Comparison of ENCODE assay signal across 23 mouse cellular contexts in the genomic region with DNA sequence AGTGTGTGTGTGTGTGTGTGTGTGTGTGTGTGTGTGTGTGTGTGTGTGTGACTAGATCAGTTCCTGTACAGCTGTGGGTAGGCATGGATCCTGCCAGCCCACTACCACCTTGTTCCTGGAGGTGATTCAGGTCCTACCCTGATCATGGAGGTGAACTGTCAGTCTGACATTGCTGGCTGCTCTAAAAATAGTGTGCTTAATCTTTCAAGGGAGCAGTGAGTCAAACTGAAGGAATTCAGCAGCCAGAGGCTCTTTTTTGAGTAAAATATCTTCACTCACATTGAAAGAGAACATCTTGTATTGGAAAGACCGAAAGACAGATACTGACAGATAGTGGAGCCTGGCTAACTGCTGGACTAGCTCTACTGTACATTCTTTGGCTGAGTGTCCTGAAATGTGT. TPM values are rescaled to one million over a fixed set of nuclear protein-coding genes. Genes with fewer than 3 reads are reported as not detected.
A peak's percentile ranks its signal among the peaks of the same experiment; 100 is the strongest.
DNase-seq lines count a peak whose midpoint lies in the region; ATAC-seq and TF ChIP-seq lines count a peak whose summit lies in the region.
"Had no signal": no experiment of that assay in that cellular context is flagged by ENCODE, and none has a peak within 500 bp of the region (broad histone marks: within the 10 kb centered on the region; RNA-seq: fewer than 3 reads in every experiment).

No protein-coding gene starts in this region.

- peak overlapping the region; percentile 53 for H3K27ac ChIP-seq in embryonic fibroblast, embryonic 13.5 days (ENCODE audit: insufficient read depth, low read length)
- peak overlapping the region; percentile 73 for H3K27ac ChIP-seq in heart, embryonic 13.5 days (replicated peaks)
- peak overlapping the region; percentile 50; the same call in 1 of the 2 replicates for H3K27ac ChIP-seq in limb, embryonic 15.5 days
- H3K27ac ChIP-seq: kidney, embryonic 15.5 days; liver, embryonic 15.5 days; neural tube, embryonic 12.5 days had no signal

- no peaks in the 10 kb centered on the region for H3K36me3 ChIP-seq in heart, embryonic 13.5 days
- H3K36me3 ChIP-seq in limb, embryonic 15.5 days = no peaks in the 10 kb centered on the region
- H3K36me3 ChIP-seq: kidney, embryonic 15.5 days; liver, embryonic 15.5 days; neural tube, embryonic 12.5 days had no signal

- peak overlapping the region; percentile 7; the same call in 1 of the 2 replicates for H3K4me2 ChIP-seq in heart, embryonic 13.5 days
- no peak overlapping the region for H3K4me2 ChIP-seq in limb, embryonic 15.5 days
- H3K4me2 ChIP-seq: kidney, embryonic 15.5 days; liver, embryonic 15.5 days; neural tube, embryonic 12.5 days had no signal

- no peak overlapping the region for H3K9ac ChIP-seq in heart, embryonic 13.5 days
- H3K9ac ChIP-seq in limb, embryonic 15.5 days = no peak overlapping the region
- H3K9ac ChIP-seq: forebrain, postnatal 0 days; kidney, embryonic 15.5 days; liver, embryonic 15.5 days; neural tube, embryonic 12.5 days had no signal

- H3K9me3 ChIP-seq in heart, embryonic 13.5 days = no peaks in the 10 kb centered on the region
- no peaks in the 10 kb centered on the region for H3K9me3 ChIP-seq in limb, embryonic 15.5 days
- H3K9me3 ChIP-seq: kidney, embryonic 15.5 days; liver, embryonic 15.5 days; neural tube, embryonic 12.5 days had no signal

- no peak for TF ChIP-seq CTCF in lung, adult 2 months (IDR thresholded peaks at IDR 0.05; ENCODE audit: insufficient read depth, low read length)
- no peak for TF ChIP-seq CTCF in embryonic fibroblast, embryonic 13.5 days (IDR thresholded peaks at IDR 0.05; ENCODE audit: borderline replicate concordance, insufficient read depth, low read length)

- no peak for ATAC-seq in heart, embryonic 13.5 days (ENCODE audit: extremely low read depth, insufficient number of reproducible peaks, low FRiP score, low TSS enrichment)
- ATAC-seq in limb, embryonic 15.5 days (ENCODE audit: insufficient number of reproducible peaks, low FRiP score, low TSS enrichment, low read depth) = no peak
- no peak for ATAC-seq in erythroid progenitor cell, adult 5-6 weeks (replicated peaks; ENCODE audit: low FRiP score, poor library complexity, severe bottlenecking)
- ATAC-seq: forebrain, postnatal 0 days; inflammation-experienced regulatory T-cells, adult 6 months; midbrain, embryonic 16.5 days had no signal

- WGBS in lung, adult 2 months = 72% methylated on average over 1 of the region's 1 CpGs
- WGBS in heart, embryonic 13.5 days = 20% methylated on average over 1 of the region's 1 CpGs
- WGBS in limb, embryonic 15.5 days = 55% methylated on average over 1 of the region's 1 CpGs

- H3K27me3 ChIP-seq in heart, embryonic 13.5 days (replicated peaks) = no peaks in the 10 kb centered on the region
- H3K27me3 ChIP-seq in limb, embryonic 15.5 days = no peaks in the 10 kb centered on the region
- H3K27me3 ChIP-seq: CH12.LX; kidney, embryonic 15.5 days; liver, embryonic 15.5 days; neural tube, embryonic 12.5 days had no signal

- no peak overlapping the region for H3K4me3 ChIP-seq in lung, adult 2 months (replicated peaks; ENCODE audit: extremely low read depth, low read depth, low read length)
- H3K4me3 ChIP-seq in embryonic fibroblast, embryonic 13.5 days (ENCODE audit: insufficient read depth, low read length) = no peak overlapping the region
- H3K4me3 ChIP-seq in heart, embryonic 13.5 days = no peak overlapping the region
- H3K4me3 ChIP-seq in limb, embryonic 15.5 days = no peak overlapping the region
- H3K4me3 ChIP-seq: kidney, embryonic 15.5 days; liver, embryonic 15.5 days; neural tube, embryonic 12.5 days had no signal

- no peak for TF ChIP-seq POLR2A in lung, adult 2 months (IDR thresholded peaks at IDR 0.05; ENCODE audit: borderline replicate concordance, extremely low read depth, low read depth, low read length)
- TF ChIP-seq POLR2A in embryonic fibroblast, embryonic 13.5 days (IDR thresholded peaks at IDR 0.05; ENCODE audit: low read depth, low read length) = no peak

- DNase-seq in lung, postnatal 36 days = peak; percentile 13
- no peak for DNase-seq in lung, adult 2 months
- DNase-seq in kidney, postnatal 25 days = no peak
- DNase-seq: cerebellum, adult 9-10 months; embryo, embryonic 11 days; forebrain, postnatal 0 days; gastrocnemius, postnatal 10 days; right cerebral cortex, postnatal 25 days had no signal

- no peaks in the 10 kb centered on the region; the same call in 1 of the 2 replicates for H3K4me1 ChIP-seq in lung, adult 2 months (ENCODE audit: control insufficient read depth, insufficient read depth, low read length)
- H3K4me1 ChIP-seq in embryonic fibroblast, embryonic 13.5 days (ENCODE audit: control insufficient read depth, insufficient read depth, low read length) = peaks cover 15% of the 10 kb centered on the region; the same call in 1 of the 2 replicates
- peaks cover 59% of the 10 kb centered on the region for H3K4me1 ChIP-seq in heart, embryonic 13.5 days
- peaks cover 11% of the 10 kb centered on the region for H3K4me1 ChIP-seq in limb, embryonic 15.5 days
- H3K4me1 ChIP-seq: kidney, embryonic 15.5 days; liver, embryonic 15.5 days; neural tube, embryonic 12.5 days had no signal

RNA-seq across cellular contexts. Expression of a gene that starts 37.4 kb away (rescaled TPM):
- 22.3 and 24.2 TPM in 2 replicates for polyA plus RNA-seq in lung, adult 2 months (2012; rRNA removed)
- polyA plus RNA-seq in embryonic fibroblast, embryonic 13.5 days (2011; ENCODE audit: insufficient read length, low read depth, missing spikeins) = 0.25 and 0.97 TPM in 2 replicates
- 0.16 and 0.17 TPM in 2 replicates for polyA plus RNA-seq in heart, embryonic 13.5 days (2015; fragmentation: Nextera tagmentation; extraction: Ambion mirVana)
- 1.1 and 1.3 TPM in 2 replicates for polyA plus RNA-seq in limb, embryonic 15.5 days (2015; fragmentation: Nextera tagmentation; extraction: Ambion mirVana)
- not detected in 2 replicates for total RNA-seq in erythroid progenitor cell, adult 5-6 weeks (2015; ENCODE audit: low replicate concordance)
- total RNA-seq in erythroid progenitor cell, adult 5-6 weeks (2017; ENCODE audit: low replicate concordance) = not detected in 2 replicates
- total RNA-seq: adrenal gland, adult 18-20 months; CH12.LX had no signal
- polyA plus RNA-seq: inflammation-experienced regulatory T-cells, adult 6 months; liver, embryonic 15.5 days; neural tube, embryonic 12.5 days had no signal

RNA-seq across cellular contexts. Expression of a gene that starts 41.0 kb away (rescaled TPM):
- polyA plus RNA-seq in lung, adult 2 months (2012; rRNA removed) = 7.7 and 10.5 TPM in 2 replicates
- polyA plus RNA-seq in embryonic fibroblast, embryonic 13.5 days (2011; ENCODE audit: insufficient read length, low read depth, missing spikeins) = 21.4 and 31.6 TPM in 2 replicates
- polyA plus RNA-seq in heart, embryonic 13.5 days (2015; fragmentation: Nextera tagmentation; extraction: Ambion mirVana) = 27.3 and 28.5 TPM in 2 replicates
- polyA plus RNA-seq in limb, embryonic 15.5 days (2015; fragmentation: Nextera tagmentation; extraction: Ambion mirVana) = 48.0 and 62.6 TPM in 2 replicates
- 4.2 TPM in 1 of 2 replicates, not detected in the other for total RNA-seq in erythroid progenitor cell, adult 5-6 weeks (2015; ENCODE audit: low replicate concordance)
- total RNA-seq in erythroid progenitor cell, adult 5-6 weeks (2017; ENCODE audit: low replicate concordance) = 1.3 TPM in 1 of 2 replicates, not detected in the other

RNA-seq across cellular contexts. Expression of a gene that starts 56.2 kb away (rescaled TPM):
- polyA plus RNA-seq in lung, adult 2 months (2012; rRNA removed) = 0.09 TPM in 1 of 2 replicates, not detected in the other
- not detected in 2 replicates for polyA plus RNA-seq in embryonic fibroblast, embryonic 13.5 days (2011; ENCODE audit: insufficient read length, low read depth, missing spikeins)
- 0.07 TPM in 1 of 2 replicates, not detected in the other for polyA plus RNA-seq in heart, embryonic 13.5 days (2015; fragmentation: Nextera tagmentation; extraction: Ambion mirVana)
- polyA plus RNA-seq in limb, embryonic 15.5 days (2015; fragmentation: Nextera tagmentation; extraction: Ambion mirVana) = 0.32 TPM in 1 of 2 replicates, not detected in the other
- total RNA-seq in erythroid progenitor cell, adult 5-6 weeks (2015; ENCODE audit: low replicate concordance) = not detected in 2 replicates
- total RNA-seq in erythroid progenitor cell, adult 5-6 weeks (2017; ENCODE audit: low replicate concordance) = not detected in 2 replicates
- total RNA-seq: gastrocnemius, postnatal 10 days; layer of hippocampus, adult 18-20 months; left cerebral cortex, adult 18-20 months had no signal
- polyA plus RNA-seq: forebrain, postnatal 0 days; hindbrain, embryonic 11.5 days; limb, embryonic 11.5 days; midbrain, embryonic 16.5 days; neural tube, embryonic 12.5 days had no signal
